Mouse (Mus musculus): Measurements from ENCODE around the gene Olfr301. TPM values are rescaled to one million over a fixed set of nuclear protein-coding genes. Genes with fewer than 3 reads are reported as not detected.

Gene Olfr301
- total RNA-seq (2021): not detected
- long read RNA-seq, experiment 1: 0 reads
- long read RNA-seq, experiment 2: 0 reads

- intact Hi-C loops (cut with DNase I): no loop called here
- DNase-seq (ENCODE audit: low spot score in 2 of 2): no peak
These were observed at the start of gene Olfr301 for GRCm38 (mm10) chr7:86403546-86403945. Olfr301 (plus strand) TSS chr7:86403846.

GRCm38 (mm10) chr7:86366828-86367227 lies 36.8 kb upstream of the Olfr301 start, which contains the start of gene Olfr305:
Olfr305 (minus strand) TSS chr7:86366928.
- intact Hi-C loops (cut with DNase I): no loop called here
- DNase-seq (ENCODE audit: low spot score in 2 of 2): no peak

GRCm38 (mm10) chr7:86385769-86386168 lies 17.9 kb upstream of the Olfr301 start:
- DNase-seq (ENCODE audit: low spot score in 2 of 2): no peak
- intact Hi-C loops (cut with DNase I): no loop called here

- no peak for DNase-seq (ENCODE audit: low spot score in 2 of 2)
- intact Hi-C loops (cut with DNase I): no loop called here
These were observed 17.1 kb upstream of the Olfr301 start, which contains the start of gene Olfr304 for GRCm38 (mm10) chr7:86386558-86386957. Olfr304 (minus strand) TSS chr7:86386658.

GRCm38 (mm10) chr7:86397689-86398088 lies 6.0 kb upstream of the Olfr301 start, which contains the start of gene Olfr303:
Olfr303 (minus strand) TSS chr7:86397789.
- intact Hi-C loops (cut with DNase I): no loop called here
- DNase-seq (ENCODE audit: low spot score in 2 of 2): no peak

- intact Hi-C loops (cut with DNase I): no loop called here
- no peak for DNase-seq (ENCODE audit: low spot score in 2 of 2)
These were observed 56.0 kb downstream of the Olfr301 start, which contains the start of gene Olfr299 for GRCm38 (mm10) chr7:86459621-86460020. Olfr299 (plus strand) TSS chr7:86459921.

Other genes with a start within 250 kb of the Olfr301 start
- gene Vmn2r75, start 232.1 kb upstream of the Olfr301 start, total RNA-seq (2021): not detected
- gene Vmn2r76, start 157.5 kb upstream of the Olfr301 start, total RNA-seq (2021): not detected
- gene Olfr310, start 126.7 kb upstream of the Olfr301 start, total RNA-seq (2021): not detected
- not detected for gene Olfr309, start 90.1 kb upstream of the Olfr301 start, total RNA-seq (2021)
- not detected for gene Olfr308, start 78.2 kb upstream of the Olfr301 start, total RNA-seq (2021)
- not detected for gene Olfr307, start 66.3 kb upstream of the Olfr301 start, total RNA-seq (2021)
- gene Olfr305, start 36.9 kb upstream of the Olfr301 start, total RNA-seq (2021): not detected
- not detected for gene Olfr304, start 17.2 kb upstream of the Olfr301 start, total RNA-seq (2021)
- gene Olfr303, start 6.1 kb upstream of the Olfr301 start, total RNA-seq (2021): not detected
- gene Olfr299, start 56.1 kb downstream of the Olfr301 start, total RNA-seq (2021): not detected
- gene Olfr298, start 88.6 kb downstream of the Olfr301 start, total RNA-seq (2021): not detected
- not detected for gene Olfr297, start 116.1 kb downstream of the Olfr301 start, total RNA-seq (2021)
- gene Olfr295, start 180.0 kb downstream of the Olfr301 start, total RNA-seq (2021): not detected
- not detected for gene Olfr294, start 212.8 kb downstream of the Olfr301 start, total RNA-seq (2021)
- not detected for gene Olfr293, start 245.2 kb downstream of the Olfr301 start, total RNA-seq (2021)

Data from left cerebral cortex, postnatal 14 days (tissue).